Mouse (Mus musculus): Measurements from ENCODE around the gene Cdkn1a.
A peak's percentile ranks its signal among the peaks of the same experiment; 100 is the strongest.
"Not testable (repeated sequence)": the region's sequence is repeated elsewhere in the genome, so short reads cannot be mapped to it uniquely, and the experiment has no call there.

Cdkn1a gene

DNA sequence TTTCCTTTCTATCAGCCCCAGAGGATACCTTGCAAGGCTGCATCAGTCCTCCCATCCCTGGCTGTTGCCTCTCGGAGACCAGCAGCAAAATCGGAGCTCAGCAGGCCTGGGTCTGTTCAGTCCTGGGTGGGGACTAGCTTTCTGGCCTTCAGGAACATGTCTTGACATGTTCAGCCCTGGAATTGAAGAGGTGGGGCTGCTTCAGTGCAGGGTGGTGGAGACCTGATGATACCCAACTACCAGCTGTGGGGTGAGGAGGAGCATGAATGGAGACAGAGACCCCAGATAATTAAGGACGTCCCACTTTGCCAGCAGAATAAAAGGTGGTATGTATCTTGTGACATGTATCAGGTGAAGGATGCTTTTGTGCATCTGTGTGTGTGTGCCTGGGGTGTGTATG lies at the start of gene Cdkn1a:
Gene Cdkn1a (plus strand): TSS at position 201 of the 400 bp plus-strand sequence.
- DNase-seq (ENCODE audit: low read depth in 2 of 2, low spot score in 2 of 2), result no peak

DNA sequence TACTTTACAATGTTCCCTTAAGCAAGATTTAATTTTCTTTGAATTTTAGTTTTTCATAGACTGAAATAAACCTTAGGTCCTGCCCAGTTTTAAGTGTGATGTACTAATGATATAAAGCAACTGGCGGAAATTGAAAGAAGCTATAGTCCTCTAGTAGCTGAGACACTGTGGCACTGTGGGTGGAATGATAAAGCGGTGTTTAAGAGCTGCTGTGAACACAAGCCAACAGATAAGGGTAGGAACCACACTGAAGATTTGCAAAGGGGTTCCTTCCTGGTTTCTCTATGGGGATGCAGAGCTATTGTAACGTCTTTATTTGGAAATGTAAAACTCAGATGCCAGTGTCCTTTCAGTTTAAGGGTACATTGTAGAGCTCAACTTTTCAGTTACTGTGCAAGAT lies 49.1 kb upstream of the Cdkn1a start:
- DNase-seq (ENCODE audit: low read depth in 2 of 2, low spot score in 2 of 2), result not testable (repeated sequence)

DNA sequence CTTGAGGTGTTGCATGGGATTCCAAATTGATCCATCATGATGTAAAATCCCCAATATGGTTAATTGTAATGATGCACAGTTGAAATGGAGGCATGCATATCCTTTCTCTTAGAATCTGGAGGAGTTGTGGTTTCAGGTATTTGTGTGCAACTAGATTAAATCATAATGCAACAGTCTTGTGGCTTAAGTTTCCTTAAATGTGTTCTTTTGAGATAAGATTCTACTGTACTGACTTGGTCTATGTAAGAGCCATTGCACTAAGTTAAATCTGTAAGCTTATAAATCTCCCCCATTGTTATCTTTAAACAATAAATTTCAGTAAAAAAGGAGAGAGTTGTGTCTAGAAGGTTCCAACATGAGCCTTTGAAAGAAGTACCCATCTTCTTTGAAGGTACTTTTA lies 48.2 kb upstream of the Cdkn1a start:
- DNase-seq (ENCODE audit: low read depth in 2 of 2, low spot score in 2 of 2), result no peak

DNA sequence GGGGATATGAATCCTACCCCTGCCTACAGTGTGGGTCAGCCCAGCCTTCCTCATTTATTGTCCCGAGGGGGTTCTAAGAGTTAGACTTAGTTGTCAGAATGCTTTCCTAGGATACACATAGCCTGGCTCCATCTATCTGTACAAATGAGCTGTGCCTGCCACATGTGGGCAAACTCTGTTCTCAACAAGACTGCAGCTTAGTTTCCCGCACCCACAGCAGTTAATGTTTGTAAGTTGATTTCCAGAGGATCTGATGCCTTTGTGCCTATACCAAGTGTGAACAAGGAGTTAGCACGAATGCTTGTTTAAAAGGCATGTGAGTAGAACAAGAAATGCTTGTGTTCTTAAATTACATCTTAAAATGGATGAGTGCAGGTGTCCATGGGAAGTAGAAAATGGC lies 47.2 kb upstream of the Cdkn1a start:
- no peak for DNase-seq (ENCODE audit: low read depth in 2 of 2, low spot score in 2 of 2)

DNA sequence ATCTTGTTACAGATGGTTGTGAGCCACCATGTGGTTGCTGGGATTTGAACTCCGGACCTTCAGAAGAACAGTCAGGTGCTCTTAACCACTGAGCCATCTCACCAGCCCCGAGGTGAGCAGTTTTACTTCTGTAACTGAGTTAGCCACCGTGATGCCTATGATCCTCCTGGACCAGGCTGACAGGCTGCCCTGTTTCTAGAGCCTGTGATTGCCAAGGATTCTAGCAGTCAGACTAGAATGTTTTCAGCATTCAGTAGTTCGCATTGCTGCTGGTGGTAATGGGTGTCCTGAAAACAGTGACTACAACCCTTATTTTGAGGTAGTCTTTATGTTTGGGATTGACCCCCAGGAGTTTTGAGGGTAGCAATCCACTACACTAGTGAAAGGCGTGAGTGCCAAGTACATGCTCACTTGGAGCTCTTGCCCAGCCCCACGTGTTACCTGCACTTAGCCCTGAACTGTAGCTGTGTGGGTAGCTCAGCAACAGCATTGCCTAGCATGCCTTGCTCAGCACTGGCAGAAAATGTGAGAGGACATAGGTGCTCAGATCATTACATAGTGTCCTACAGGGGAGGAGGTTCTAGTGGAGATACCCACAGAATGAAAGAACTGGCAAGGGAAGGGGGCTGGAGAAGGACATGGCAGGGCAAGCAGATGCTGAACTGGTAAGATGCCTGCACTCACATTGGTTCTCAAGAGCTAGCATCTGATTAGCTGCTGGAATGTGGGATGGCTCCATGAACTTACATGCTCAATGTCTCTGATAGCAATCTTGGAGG lies 46.4 kb upstream of the Cdkn1a start:
- no peak for DNase-seq (ENCODE audit: low read depth in 2 of 2, low spot score in 2 of 2)

DNA sequence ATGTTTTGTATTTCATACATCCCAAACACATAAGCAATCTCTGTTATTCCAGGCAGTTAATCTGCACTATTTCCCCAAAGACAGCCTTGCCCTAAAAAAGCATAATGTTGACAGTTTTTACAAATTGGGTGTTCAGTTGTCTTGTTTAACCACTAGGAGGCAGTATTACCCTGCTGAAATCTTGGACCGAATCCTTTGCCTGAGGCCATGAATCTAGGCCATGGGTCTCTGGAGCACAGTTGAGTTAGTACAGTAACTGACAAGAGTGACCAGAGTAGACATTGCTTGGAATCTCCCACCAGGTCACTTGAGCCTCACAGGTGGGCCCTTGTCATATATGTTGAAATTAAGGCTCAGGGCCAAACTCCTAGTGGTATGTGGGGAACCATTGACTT lies 45.9 kb upstream of the Cdkn1a start:
- peak in 1 of 2 experiments; percentile 50 for DNase-seq (ENCODE audit: low read depth in 2 of 2, low spot score in 2 of 2)

DNA sequence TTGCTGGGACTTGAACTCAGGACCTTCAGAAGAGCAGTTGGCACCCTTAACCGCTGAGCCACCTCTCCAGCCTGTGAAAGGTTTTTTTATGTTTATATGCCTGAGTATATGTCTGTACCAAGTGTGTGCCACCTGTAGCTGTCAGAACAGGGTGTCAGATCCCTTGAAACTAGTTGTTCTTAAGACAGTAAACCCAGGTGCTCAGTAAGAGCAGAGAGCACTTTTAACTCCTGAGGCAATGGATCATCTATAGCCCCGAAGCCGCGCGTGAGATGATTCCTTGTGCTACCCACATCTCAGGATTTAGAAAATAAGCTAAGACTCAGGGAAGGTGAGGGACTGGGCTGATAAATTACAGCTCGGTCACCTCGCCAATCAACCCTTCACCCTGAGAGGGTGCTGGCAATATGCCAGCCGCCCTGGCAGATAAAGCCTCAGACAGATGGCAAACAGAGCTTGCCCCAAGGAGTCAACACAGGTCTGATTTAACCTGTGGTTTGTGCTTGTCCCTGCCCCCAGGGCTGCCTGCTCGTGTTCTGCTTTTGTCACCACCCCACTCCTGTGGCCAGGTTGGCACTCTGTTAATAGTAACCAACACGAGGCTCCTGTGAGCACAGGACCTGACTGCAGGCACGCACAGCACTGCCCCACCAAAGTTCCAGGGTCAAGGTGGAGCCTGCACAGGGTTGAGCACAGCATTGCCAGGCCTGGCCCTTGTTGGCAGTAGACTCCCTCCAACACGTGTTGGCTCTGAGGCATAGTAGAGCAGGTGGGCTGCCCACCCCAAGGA lies 44.8 kb upstream of the Cdkn1a start:
- DNase-seq (ENCODE audit: low read depth in 2 of 2, low spot score in 2 of 2), result no peak

DNA sequence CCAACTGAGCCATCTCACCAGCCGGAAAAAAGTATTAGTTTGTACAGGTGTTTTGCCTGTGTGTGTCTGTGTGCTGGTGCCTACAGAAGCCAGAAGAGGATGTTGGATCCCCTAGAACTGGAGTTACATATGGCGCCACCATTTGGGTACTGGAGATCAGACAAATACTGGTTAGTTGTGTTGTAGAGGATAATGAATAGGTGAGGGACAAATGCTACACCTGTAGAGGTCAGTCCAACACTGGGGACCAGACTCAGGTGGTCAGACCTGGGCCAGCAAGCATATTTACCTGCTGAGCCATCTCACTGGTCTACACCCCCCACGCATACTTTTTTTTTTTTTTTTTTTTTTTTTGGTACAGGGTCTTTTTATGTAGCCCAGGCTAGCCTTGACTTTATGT lies 43.9 kb upstream of the Cdkn1a start:
- DNase-seq (ENCODE audit: low read depth in 2 of 2, low spot score in 2 of 2), result no peak

DNA sequence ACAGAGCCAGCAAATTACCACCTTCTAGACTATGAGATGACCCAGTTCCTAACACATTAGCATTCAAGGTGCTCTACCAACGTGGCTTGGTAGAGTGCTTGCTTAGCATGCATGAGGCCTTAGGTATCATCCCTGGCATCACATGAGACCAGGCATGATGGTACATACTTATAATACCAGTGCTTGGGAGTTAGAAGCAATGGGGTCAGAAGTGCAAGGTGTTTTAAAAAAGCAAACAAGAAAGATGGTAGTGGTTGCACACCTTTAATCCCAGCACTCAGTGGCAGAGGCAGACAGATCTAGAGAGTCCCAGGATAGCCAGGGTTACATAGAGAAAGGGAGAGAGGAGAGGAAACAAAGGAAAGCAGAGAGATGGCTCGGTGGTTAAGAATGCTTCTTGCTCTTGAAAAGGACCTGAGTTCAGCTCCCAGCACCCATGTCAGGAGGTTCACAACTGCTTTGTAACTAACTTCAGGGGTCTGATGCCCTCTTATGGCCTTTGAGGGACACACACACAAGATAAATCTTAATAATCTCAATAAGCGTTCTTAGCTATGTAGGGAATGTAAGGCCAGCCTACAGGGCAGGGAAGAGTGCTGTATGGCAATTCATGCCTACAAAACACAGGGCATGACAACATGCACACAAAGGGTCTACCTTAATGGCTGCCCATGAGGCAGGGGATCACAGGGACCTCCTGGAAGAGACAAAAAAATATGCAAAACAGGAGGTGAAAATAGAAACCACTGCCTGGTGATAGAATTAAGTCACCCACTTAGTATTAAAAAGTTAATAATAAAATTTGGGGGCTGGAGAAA lies 42.9 kb upstream of the Cdkn1a start:
- DNase-seq (ENCODE audit: low read depth in 2 of 2, low spot score in 2 of 2), result no peak

DNA sequence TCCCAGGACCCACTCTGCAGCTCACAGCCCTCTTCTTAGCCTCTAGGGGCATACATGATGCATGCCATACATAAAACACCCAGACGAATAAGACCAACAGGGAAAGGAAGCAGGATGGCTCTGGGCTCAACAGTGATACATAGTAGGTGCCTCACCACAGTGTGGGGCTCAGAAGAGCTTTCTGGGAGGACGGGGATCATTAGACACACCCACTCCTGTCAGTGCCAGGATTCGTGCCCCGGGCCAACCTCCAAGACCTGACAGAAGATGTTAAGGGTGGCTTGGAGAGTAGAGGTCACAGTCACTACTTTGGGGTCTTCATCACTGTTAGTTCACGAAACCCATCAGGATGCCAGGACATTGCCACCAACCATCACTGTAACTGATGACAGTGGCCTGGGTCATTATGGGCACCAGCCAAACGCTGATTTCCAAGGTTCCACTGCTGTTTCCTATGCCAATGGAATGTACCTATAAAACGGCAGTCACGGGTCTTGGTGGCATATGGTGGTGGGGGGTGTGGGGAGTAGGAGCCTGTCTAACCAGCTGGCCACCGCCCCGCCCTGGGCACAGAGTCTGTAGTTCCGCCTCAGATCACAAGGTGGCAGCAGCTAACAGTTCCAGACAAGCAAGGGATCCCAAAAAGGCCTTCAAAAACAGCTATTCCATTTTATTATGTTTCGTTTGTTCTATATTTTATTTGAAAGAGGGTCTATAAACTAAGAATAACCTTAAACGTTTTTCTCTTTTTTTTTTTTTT lies 41.8 kb upstream of the Cdkn1a start:
- peak; percentile 71 to 81 for DNase-seq (ENCODE audit: low read depth in 2 of 2, low spot score in 2 of 2)

DNA sequence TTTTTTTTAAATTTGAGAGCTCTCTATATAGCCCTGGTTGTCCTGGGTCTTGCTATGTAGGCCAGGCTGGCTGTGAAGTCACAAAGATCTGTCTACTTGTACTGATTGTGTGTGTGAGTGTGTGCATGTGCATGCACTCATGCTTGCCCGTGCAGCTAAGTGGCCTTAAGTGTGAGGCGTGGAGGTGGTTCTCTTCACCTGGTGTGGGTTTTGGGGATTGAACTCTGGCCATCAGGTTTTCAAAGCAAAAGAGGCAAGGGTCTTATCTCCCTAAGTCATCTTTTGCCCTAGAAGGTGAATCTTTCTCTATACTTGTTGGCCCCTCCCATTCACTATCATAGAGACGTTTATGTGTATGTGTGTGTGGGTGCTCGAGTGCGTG lies 41.3 kb upstream of the Cdkn1a start:
- no peak for DNase-seq (ENCODE audit: low read depth in 2 of 2, low spot score in 2 of 2)

DNA sequence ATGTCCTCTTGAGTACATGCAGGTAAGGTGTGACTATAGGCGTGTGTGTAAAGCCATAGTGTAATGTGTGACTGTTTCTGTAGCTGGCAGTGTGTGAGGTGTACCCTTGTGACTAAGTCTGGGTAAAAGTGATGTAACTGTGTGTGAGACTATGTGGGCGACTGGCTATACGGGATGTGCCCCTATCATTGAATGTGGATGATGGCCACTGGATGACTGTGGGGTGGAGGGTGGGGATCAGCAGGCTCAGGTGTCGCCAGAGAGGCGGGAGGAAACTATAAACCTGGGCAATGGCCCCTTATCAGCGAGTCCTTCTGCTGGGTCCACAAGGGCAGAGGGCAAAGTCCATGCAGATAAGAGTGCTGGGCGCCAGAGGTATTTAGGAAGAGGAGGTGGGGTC lies 40.9 kb upstream of the Cdkn1a start:
- no peak for DNase-seq (ENCODE audit: low read depth in 2 of 2, low spot score in 2 of 2)

DNA sequence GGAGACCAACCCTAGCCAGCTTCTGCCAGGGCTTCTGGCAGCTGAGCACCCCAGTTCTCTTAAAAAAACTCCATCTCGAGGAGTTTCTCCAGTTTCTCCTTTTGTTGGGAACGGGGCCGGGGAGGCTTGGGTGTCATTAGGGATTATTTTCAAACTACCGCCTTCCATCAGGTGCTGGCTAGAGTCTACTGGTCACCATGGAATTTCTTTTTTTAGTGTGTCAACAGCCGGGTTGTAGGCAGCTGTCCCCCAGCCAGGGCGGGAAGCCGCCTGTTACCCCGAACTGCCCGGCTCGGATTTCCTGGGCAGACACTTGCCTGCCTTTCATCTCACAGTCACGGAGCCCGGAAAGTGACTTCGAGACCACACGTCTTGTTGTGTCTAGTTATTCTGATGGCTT lies 40.0 kb upstream of the Cdkn1a start:
- no peak for DNase-seq (ENCODE audit: low read depth in 2 of 2, low spot score in 2 of 2)

DNA sequence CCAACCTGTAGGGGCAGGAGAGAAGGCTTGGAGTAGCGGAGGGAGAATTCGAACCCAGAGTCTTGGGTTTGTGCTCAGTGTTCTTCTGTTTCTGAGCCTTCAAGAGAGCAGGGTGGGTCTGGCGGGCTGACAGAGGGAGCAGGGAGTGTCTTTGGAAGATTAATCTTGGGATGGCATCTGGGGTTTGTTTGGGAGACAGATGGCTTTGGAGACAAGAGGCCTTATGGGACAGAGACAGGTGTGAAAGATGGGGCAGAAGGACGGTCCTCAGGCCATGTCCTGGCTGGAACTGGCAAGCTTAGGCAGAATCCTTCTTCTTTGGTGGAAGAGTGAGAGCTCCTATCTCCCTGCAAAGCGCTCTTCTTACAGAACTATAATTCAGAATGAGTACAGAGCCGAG lies 37.7 kb upstream of the Cdkn1a start:
- no peak for DNase-seq (ENCODE audit: low read depth in 2 of 2, low spot score in 2 of 2)

DNA sequence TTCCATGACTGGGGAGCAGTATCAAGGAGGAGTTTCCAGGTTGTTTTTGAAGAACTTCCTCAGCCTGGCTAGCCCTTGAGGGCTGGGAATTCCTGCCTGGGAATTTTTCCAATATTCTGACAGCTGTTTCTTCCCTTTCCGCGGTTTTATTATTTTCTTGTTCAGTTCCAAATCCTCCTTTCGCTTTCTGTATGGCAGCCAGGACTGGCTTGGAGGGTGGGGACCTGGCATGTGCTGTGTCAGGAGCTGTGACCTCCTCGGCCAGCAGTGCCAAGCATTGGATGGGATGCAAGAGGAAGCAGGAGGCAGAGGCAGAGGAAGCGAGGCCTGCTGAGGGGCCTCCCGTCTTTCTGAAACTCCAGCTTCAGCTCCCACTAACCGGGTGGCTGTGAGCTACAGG lies 36.9 kb upstream of the Cdkn1a start:
- DNase-seq (ENCODE audit: low read depth in 2 of 2, low spot score in 2 of 2), result no peak

DNA sequence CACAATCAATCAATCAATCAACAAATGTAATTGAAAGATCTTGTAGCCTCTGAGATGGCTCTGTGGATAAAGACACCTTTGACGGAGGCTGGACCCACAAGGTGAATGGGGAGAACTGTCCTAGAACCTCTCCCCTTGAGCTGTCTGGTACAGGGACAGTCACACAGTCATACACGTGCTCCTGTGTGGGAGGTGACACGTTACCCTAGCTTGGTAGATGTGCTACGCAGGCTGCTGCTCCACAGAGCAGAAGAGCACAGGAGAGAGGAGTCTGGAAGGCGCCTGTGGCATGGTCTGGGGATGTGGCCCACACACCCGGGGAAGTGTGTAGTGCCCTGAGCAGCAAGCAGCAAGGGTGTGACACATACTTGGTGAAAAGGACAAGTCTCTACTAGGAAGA lies 36.3 kb upstream of the Cdkn1a start:
- no peak for DNase-seq (ENCODE audit: low read depth in 2 of 2, low spot score in 2 of 2)

DNA sequence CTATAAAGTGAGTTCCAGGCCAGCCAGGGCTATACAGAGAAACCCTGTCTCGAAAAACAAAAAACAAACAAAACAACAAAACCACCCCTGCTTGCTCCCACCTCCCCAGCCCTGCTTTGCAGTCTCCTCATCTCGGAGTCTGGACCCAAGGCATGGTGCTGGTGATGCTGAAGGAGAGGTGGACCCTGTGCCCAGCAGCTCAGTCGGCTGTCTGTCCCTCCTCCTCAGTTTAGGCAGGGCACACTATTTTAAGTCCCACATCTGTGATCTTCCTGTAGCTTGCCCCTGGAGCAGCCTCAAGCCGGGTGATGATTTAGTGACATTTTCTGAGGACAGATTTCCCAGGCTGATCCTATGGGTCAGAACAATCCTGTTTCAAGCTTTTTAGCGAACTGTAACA lies 35.2 kb upstream of the Cdkn1a start:
- no peak for DNase-seq (ENCODE audit: low read depth in 2 of 2, low spot score in 2 of 2)

DNA sequence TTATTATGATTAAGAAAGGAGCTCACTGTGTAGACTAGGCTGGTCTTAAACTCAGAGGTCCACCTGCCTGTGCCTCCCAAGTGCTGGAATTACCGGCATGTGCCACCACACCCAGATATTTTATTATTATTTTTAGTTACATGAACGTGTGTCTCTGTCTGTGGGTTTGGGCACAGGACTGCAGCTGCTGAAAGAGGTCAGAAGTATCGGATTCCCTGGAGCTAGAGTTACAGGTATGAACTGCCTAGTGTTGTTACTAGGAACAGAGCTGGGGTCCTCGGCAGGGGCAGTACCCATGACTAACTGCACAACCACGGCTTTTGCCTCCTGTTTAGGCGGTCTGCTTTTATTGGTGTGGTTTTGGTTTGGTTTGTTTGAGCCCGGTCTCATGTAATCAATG lies 34.6 kb upstream of the Cdkn1a start:
- no peak for DNase-seq (ENCODE audit: low read depth in 2 of 2, low spot score in 2 of 2)

DNA sequence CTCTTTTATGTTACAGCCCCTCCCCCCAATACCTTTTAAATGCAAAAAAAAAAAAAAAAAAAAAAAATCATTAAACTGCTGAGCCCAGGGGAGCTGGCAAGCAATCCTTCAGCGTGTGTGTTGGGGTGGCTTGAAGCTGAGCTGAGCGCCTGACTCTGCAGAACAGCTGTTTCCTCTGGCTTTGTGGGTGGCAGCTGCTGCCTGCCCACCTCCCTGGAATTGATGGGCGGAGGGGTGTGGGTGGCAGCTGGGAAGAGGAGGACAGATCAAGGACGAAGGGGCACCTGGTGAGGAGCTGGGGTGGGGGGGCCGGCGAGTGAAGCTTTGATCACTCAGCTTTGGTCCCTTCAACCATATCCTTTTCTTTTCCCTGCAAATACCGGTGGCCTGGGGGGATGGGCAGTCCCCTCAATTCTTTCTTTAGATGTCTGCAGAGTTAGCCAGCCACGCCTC lies 34.1 kb upstream of the Cdkn1a start:
- DNase-seq (ENCODE audit: low read depth in 2 of 2, low spot score in 2 of 2), result no peak

DNA sequence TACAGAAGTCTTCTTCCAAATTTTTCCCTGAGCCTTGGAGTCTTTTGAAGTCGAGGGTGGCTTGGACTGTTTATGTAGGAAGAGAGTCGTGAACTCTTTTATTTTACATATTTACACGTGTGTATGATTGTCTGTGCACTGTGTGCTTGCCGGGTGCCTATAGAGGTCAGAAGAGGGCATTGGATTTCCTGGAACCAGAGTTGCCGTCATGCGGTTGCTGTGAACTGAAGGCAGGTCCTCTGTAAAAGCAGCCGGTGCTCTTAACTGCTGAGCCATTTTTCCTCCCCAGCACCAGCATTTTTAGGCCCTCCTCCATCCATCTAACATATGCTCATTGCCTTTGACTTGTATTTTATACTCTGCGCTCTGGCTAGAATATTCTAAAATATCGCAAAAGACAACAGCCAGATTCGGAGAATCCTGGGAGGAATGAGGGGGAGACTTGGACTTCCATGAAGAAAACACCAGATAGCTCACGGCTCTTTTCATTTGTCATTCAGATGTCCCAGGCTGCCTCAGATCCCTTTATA lies 33.4 kb upstream of the Cdkn1a start:
- no peak for DNase-seq (ENCODE audit: low read depth in 2 of 2, low spot score in 2 of 2)

DNA sequence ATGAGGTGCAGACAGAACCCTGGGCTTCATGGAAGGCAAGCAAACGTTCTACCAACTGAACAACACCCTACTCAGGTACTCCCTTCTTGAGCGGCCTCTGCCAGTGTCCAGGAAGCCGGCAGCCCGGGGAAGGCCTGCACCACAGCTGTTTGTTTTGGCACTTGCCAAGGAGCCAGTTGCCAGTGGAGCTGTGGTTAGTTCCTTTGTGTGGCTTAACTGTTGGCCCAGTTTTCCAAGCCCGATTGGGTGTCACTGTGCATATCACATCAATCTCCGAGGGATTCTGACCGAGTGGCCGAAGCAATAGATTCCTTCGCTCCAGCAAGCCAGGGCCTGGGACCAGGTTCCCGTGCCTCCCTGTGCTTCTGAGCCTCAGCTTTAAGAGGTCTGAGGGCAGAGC lies 32.8 kb upstream of the Cdkn1a start:
- DNase-seq (ENCODE audit: low read depth in 2 of 2, low spot score in 2 of 2), result no peak
